Mouse (Mus musculus): ENCODE measurements at regions not wholly inside any gene's neighbourhood (a gene's known extent, or its start where the extent isn't known, plus 50 kb on each side); places are given as distances from the start of the nearest gene placed in this dataset.

DNA sequence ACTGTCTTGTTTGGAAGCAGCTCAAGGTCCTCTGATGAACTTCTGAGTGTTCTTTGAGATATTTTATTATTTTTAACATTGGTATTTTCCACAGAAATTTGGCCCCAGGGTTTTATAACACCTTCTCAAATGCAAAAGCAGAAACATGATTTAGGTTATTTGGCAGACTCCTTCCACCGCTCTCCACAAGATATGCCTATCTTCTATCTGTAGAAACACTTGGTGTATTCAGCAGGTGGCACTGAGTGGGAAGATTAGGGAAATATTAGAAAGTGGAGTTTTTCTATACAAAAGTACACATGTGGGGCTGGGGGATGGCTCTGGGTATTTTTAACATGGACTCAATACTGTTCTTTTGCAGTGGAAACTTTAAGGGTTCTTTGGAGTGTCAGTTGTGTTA, 475.3 kb downstream of the Dach1 start:
- no peak overlapping the region for H3K27ac ChIP-seq (ENCODE audit: insufficient read depth, low read length)
- TF ChIP-seq CTCF (IDR thresholded peaks at IDR 0.05; ENCODE audit: extremely low read depth, insufficient read depth, low read length) (no peak), POLR2A (IDR thresholded peaks at IDR 0.05; ENCODE audit: extremely low read depth, insufficient read depth, low read length) (no peak)
- no peak overlapping the region for H3K4me3 ChIP-seq (ENCODE audit: insufficient read depth, low read length)
- no peaks in the 10 kb centered on the region for H3K4me1 ChIP-seq (ENCODE audit: control insufficient read depth, insufficient read depth, low read length)

DNA sequence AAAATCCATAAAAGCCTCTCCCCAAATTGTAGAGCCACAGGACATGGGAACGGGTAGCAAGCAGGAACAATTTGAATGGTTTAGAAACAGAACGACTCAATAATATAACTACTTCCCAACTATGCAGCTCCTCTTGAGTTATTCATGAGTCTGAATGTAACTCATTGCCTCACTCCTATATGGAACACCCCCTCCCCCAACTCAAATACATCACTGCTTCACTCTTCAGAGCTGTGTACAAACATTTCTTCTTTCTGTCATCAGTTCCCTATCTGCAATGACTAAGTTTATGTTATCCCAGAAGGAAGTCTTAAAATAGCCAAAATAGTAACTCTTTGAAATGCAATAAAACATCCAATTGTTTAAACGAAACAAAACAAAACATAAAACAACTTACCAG, 484.9 kb downstream of the Dach1 start:
- TF ChIP-seq CTCF (IDR thresholded peaks at IDR 0.05; ENCODE audit: extremely low read depth, insufficient read depth, low read length) (no peak), POLR2A (IDR thresholded peaks at IDR 0.05; ENCODE audit: extremely low read depth, insufficient read depth, low read length) (no peak)
- no peak overlapping the region for H3K4me3 ChIP-seq (ENCODE audit: insufficient read depth, low read length)
- H3K4me1 ChIP-seq (ENCODE audit: control insufficient read depth, insufficient read depth, low read length) = no peaks in the 10 kb centered on the region
- no peak overlapping the region for H3K27ac ChIP-seq (ENCODE audit: insufficient read depth, low read length)

DNA sequence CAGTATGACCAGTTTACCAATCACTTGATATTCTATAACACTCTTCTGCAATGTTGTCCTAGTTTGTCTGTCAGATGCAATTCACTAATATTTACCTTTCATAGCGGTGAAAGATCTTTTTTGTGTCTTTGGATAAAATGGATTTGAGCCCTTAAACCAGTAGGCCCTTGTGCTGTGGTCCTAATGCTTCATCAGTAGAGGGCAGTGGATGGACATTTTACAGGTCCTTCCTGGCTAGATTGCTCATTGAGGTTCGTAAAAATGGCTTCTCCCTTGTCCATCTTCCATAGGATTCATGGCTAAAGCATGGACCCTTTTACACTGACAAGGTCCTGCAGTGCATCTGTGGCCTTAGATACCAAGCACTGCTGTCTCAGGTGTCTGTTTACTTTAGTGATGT, 501.8 kb downstream of the Dach1 start:
- no peak overlapping the region for H3K27ac ChIP-seq (ENCODE audit: insufficient read depth, low read length)
- no peaks in the 10 kb centered on the region for H3K4me1 ChIP-seq (ENCODE audit: control insufficient read depth, insufficient read depth, low read length)
- TF ChIP-seq CTCF (IDR thresholded peaks at IDR 0.05; ENCODE audit: extremely low read depth, insufficient read depth, low read length) (peak; percentile 21; the same call in 1 of the 2 replicates), POLR2A (IDR thresholded peaks at IDR 0.05; ENCODE audit: extremely low read depth, insufficient read depth, low read length) (no peak)
- no peak overlapping the region for H3K4me3 ChIP-seq (ENCODE audit: insufficient read depth, low read length)

DNA sequence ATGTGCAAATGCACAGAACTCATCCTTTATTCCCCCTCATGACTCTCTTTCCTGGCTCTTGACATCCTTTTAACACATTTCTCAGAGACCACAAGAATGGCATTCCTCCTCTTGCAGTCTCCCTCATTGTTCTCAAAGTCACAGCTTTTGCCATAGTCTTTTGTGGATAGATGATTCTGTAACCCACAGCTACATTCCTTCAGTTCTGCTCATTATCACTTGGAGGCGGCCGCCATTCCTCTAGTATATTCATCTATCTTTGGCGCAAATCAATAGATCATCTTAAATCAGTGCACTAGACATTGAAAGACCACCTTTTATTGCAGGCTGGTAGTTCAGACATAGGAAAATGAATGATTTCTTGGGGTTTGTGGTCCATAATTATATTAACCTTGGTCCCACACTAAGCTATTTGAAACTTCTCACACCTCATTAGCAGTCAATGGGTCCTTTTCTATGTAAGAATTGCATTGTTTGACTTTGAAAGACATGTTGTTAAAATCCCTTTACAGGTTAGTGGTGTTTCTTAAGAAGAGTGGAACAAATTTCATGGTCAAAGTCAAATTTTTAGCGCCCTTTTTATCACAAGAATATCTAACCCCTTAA, 531.3 kb downstream of the Dach1 start:
- Histone ChIP-seq H3K27ac (ENCODE audit: insufficient read depth, low read length) (no peak overlapping the region), H3K4me1 (ENCODE audit: control insufficient read depth, insufficient read depth, low read length) (no peaks in the 10 kb centered on the region), H3K4me3 (ENCODE audit: insufficient read depth, low read length) (no peak overlapping the region)
- TF ChIP-seq CTCF (IDR thresholded peaks at IDR 0.05; ENCODE audit: extremely low read depth, insufficient read depth, low read length) (no peak), POLR2A (IDR thresholded peaks at IDR 0.05; ENCODE audit: extremely low read depth, insufficient read depth, low read length) (no peak)

DNA sequence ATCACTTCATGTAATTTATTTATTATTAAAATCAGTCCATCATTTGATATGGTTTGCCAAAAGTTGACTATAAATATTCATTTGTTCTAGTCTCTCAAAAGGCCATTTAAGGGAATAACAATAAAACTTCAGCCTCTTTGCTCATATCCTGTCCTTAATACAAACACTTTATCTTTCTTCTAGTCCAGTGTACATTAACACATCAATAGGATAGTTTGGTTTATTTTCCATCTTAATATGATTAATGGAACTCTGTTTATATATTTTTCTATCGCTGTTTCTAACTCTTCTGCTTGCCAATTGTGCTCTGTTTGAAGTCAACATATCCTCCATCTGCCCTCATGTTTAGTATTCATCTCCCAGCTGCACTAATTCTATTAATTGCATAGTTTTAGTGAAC, 558.1 kb downstream of the Dach1 start:
- H3K4me1 ChIP-seq (ENCODE audit: control insufficient read depth, insufficient read depth, low read length) = no peaks in the 10 kb centered on the region
- no peak for TF ChIP-seq POLR2A (IDR thresholded peaks at IDR 0.05; ENCODE audit: extremely low read depth, insufficient read depth, low read length)
- no peak for TF ChIP-seq CTCF (IDR thresholded peaks at IDR 0.05; ENCODE audit: extremely low read depth, insufficient read depth, low read length)
- H3K4me3 ChIP-seq (ENCODE audit: insufficient read depth, low read length) = no peak overlapping the region
- H3K27ac ChIP-seq (ENCODE audit: insufficient read depth, low read length) = no peak overlapping the region

DNA sequence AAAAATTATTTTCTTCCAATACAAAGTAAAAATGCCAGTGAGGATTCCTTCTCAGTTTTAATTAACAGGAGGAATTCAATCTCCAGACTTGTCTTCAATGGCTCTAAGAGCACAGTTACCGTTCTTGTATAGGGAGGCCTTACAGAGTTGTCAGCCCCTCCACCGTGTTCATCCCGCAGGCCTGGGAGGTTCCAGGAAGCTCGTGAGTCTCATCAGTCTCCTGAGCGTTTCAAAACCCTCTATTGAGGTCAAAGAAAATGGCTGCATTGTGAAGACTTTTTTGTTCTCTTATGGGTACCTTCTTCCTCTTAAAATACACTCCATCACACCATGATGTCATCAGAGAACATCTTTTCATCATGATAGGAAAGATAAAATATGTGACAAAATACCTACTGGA, 572.9 kb downstream of the Dach1 start:
- Histone ChIP-seq H3K27ac (ENCODE audit: insufficient read depth, low read length) (no peak overlapping the region), H3K4me1 (ENCODE audit: control insufficient read depth, insufficient read depth, low read length) (no peaks in the 10 kb centered on the region), H3K4me3 (ENCODE audit: insufficient read depth, low read length) (no peak overlapping the region)
- no peak for TF ChIP-seq POLR2A (IDR thresholded peaks at IDR 0.05; ENCODE audit: extremely low read depth, insufficient read depth, low read length)
- TF ChIP-seq CTCF (IDR thresholded peaks at IDR 0.05; ENCODE audit: extremely low read depth, insufficient read depth, low read length) = no peak

DNA sequence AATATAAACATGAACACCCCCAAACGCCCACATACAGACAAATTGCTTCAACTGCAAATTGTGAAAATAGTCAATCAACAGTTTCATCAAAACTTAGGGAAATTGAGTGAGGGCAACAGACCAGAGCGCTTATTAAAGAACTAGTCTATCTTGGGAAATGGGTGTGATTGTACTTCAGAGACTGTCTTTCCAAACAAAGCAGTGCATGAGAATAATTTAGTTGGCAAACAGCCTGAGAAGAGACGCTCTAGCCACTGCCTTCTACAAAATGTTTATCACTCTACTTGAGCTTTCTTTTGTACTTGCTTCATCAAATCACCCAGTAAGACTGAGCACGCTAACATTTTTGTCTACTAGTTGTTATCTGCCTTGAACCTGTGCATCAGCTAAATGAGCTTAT, 581.0 kb downstream of the Dach1 start:
- Histone ChIP-seq H3K4me3 (ENCODE audit: insufficient read depth, low read length) (no peak overlapping the region), H3K4me1 (ENCODE audit: control insufficient read depth, insufficient read depth, low read length) (no peaks in the 10 kb centered on the region), H3K27ac (ENCODE audit: insufficient read depth, low read length) (no peak overlapping the region)
- no peak for TF ChIP-seq CTCF (IDR thresholded peaks at IDR 0.05; ENCODE audit: extremely low read depth, insufficient read depth, low read length)
- no peak for TF ChIP-seq POLR2A (IDR thresholded peaks at IDR 0.05; ENCODE audit: extremely low read depth, insufficient read depth, low read length)

DNA sequence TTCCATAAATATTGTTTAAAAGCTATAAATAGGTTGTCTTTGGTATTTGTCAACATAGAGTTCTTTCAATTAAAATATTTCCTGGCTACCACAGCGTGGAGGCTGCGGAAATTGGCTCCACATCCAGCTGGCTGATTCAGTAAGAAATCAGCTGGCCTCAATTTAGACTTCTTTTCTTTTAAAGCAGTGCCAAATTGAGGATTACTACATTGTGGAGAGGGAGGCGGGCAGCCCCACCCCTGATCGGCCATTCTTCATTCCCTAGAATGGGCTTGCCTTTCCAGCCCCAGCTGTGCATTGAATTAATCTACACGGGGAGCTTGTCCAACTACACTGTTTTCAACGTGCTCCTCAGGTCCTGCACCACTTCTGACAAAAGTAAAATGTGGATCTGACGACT, 581.4 kb downstream of the Dach1 start:
- H3K4me3 ChIP-seq (ENCODE audit: insufficient read depth, low read length) = no peak overlapping the region
- no peaks in the 10 kb centered on the region for H3K4me1 ChIP-seq (ENCODE audit: control insufficient read depth, insufficient read depth, low read length)
- no peak for TF ChIP-seq CTCF (IDR thresholded peaks at IDR 0.05; ENCODE audit: extremely low read depth, insufficient read depth, low read length)
- no peak for TF ChIP-seq POLR2A (IDR thresholded peaks at IDR 0.05; ENCODE audit: extremely low read depth, insufficient read depth, low read length)
- H3K27ac ChIP-seq (ENCODE audit: insufficient read depth, low read length) = no peak overlapping the region

DNA sequence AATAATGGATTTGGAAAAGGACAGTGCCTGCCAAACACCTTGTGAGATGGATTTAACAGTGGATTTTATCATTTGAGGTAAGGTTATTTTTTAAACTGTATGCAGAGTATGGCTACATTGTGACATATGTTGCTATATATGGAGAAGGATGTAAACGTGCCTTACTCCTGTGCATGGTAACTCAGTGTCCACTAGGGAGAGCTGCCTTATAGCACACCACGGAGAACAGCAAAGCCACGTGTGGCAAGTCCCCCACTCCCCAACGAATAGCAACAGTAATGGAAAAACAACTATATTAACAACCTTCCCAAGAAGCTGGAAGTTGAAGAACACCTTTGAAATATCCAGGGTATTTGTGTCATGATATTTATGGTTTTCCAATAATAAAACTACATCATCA, 582.6 kb downstream of the Dach1 start:
- Histone ChIP-seq H3K4me1 (ENCODE audit: control insufficient read depth, insufficient read depth, low read length) (no peaks in the 10 kb centered on the region), H3K27ac (ENCODE audit: insufficient read depth, low read length) (no peak overlapping the region), H3K4me3 (ENCODE audit: insufficient read depth, low read length) (no peak overlapping the region)
- TF ChIP-seq CTCF (IDR thresholded peaks at IDR 0.05; ENCODE audit: extremely low read depth, insufficient read depth, low read length) = 0 out of 2 replicates have a peak, but pooled peaks have one; percentile 8
- no peak for TF ChIP-seq POLR2A (IDR thresholded peaks at IDR 0.05; ENCODE audit: extremely low read depth, insufficient read depth, low read length)

DNA sequence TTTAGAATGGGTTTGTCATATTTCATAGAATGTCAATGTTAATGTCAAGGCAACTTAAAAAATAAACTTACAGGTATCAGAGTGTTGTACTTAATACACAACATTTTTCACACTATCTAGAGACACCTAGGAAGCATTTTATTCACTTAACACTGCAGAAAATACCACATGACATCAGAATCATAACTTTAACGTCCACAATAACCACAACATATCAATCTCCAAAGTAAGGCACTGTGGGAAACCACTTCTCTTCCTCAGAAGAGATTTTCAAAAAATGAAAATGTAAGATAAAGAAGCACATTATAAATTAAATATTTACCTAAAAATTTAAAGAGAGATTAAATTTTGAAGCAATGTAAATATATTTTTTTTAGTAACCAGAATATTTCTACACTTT, 599.3 kb downstream of the Dach1 start:
- Histone ChIP-seq H3K27ac (ENCODE audit: insufficient read depth, low read length) (no peak overlapping the region), H3K4me1 (ENCODE audit: control insufficient read depth, insufficient read depth, low read length) (no peaks in the 10 kb centered on the region), H3K4me3 (ENCODE audit: insufficient read depth, low read length) (no peak overlapping the region)
- TF ChIP-seq CTCF (IDR thresholded peaks at IDR 0.05; ENCODE audit: extremely low read depth, insufficient read depth, low read length) = no peak
- no peak for TF ChIP-seq POLR2A (IDR thresholded peaks at IDR 0.05; ENCODE audit: extremely low read depth, insufficient read depth, low read length)

All from cortical plate, adult 2 months (tissue).